Mouse (Mus musculus) CH12.LX (cell line): ENCODE measurements around the gene Ints3. TPM values are rescaled to one million over a fixed set of nuclear protein-coding genes. Genes with fewer than 3 reads are reported as not detected.

ENCODE experiments used
- DNase-seq: peaks from one replicate; pipeline ENCODE4 v3.0.0-alpha.2; 2013; ENCODE audit errors: extremely low read depth
- H3K27ac ChIP-seq: 2 replicates; pipeline ENCODE4 v1.5.1; 2012; ENCODE audit warnings: low read depth, mild to moderate bottlenecking, control low read depth, moderate library complexity; ENCODE audit not compliant: insufficient read depth
- H3K27me3 ChIP-seq: replicated peaks from 2 replicates; pipeline ENCODE3; 2012; ENCODE audit warnings: inconsistent platforms
- H3K36me3 ChIP-seq, 2 experiments: replicated peaks in 1 of 2; 2 replicates each; pipeline versions ENCODE3 to v1.6.1; 2012; ENCODE audit warnings: inconsistent platforms in 1 of 2, low read length in 1 of 2, mild to moderate bottlenecking in 1 of 2, mixed read lengths in 1 of 2, moderate library complexity in 1 of 2; ENCODE audit not compliant: control insufficient read depth in 1 of 2, insufficient read depth in 1 of 2
- H3K4me1 ChIP-seq, 2 experiments: 2 replicates each; pipeline ENCODE4 v1.6.1; 2012; ENCODE audit warnings: inconsistent platforms in 1 of 2, moderate library complexity in 1 of 2; ENCODE audit not compliant: insufficient read depth in 2 of 2, control insufficient read depth in 1 of 2
- H3K4me2 ChIP-seq: 2 replicates; pipeline ENCODE4 v1.6.1; 2012; ENCODE audit warnings: low read depth, mild to moderate bottlenecking, control low read depth; ENCODE audit not compliant: poor library complexity, insufficient read depth, severe bottlenecking
- H3K4me3 ChIP-seq, 3 experiments: fragments of 150-350 bp in 1 of 3; sonication (generic) in 1 of 3; replicated peaks in 1 of 3; 2 replicates each; pipeline versions ENCODE3 to v1.5.1; 2011 to 2012; ENCODE audit warnings: low read depth in 2 of 3, low read length in 2 of 3, mild to moderate bottlenecking in 2 of 3, moderate library complexity in 2 of 3, control low read depth in 1 of 3, improper control_type of control experiment in 1 of 3, inconsistent platforms in 1 of 3, mixed read lengths in 1 of 3; ENCODE audit not compliant: poor library complexity in 1 of 3
- H3K79me2 ChIP-seq: replicated peaks from 2 replicates; pipeline ENCODE4 v1.6.1; 2012; ENCODE audit warnings: mild to moderate bottlenecking, moderate library complexity; ENCODE audit not compliant: control insufficient read depth, poor library complexity, insufficient read depth, severe bottlenecking; ENCODE audit errors: extremely low read depth
- H3K9ac ChIP-seq: 2 replicates; pipeline ENCODE4 v1.6.1; 2012; ENCODE audit warnings: low read depth, mild to moderate bottlenecking, control low read depth, moderate library complexity; ENCODE audit not compliant: insufficient read depth
- H3K9me3 ChIP-seq: replicated peaks from 2 replicates; pipeline ENCODE3; 2012; ENCODE audit warnings: low read length, inconsistent platforms, mixed read lengths
- BHLHE40 ChIP-seq: IDR thresholded peaks from 2 replicates; pipeline ENCODE4 v1.6.1; 2011; ENCODE audit warnings: mild to moderate bottlenecking, low read depth, low read length, improper control_type of control experiment
- CHD2 ChIP-seq: IDR thresholded peaks from 2 replicates; pipeline ENCODE4 v1.6.1; 2011; ENCODE audit warnings: low read length, improper control_type of control experiment
- CTCF ChIP-seq, 2 experiments: IDR thresholded peaks in 1 of 2; conservative IDR thresholded peaks in 1 of 2; 2 replicates each; pipeline ENCODE4 v1.5.1; 2011 to 2012; ENCODE audit warnings: low read depth in 2 of 2, low read length in 2 of 2, improper control_type of control experiment in 1 of 2, inconsistent platforms in 1 of 2, mild to moderate bottlenecking in 1 of 2, moderate library complexity in 1 of 2
- ELF1 ChIP-seq: IDR thresholded peaks from 2 replicates; pipeline ENCODE4 v1.6.1; 2014; ENCODE audit warnings: low read depth, mild to moderate bottlenecking, inconsistent platforms, low read length, improper control_type of control experiment
- EP300 ChIP-seq: IDR thresholded peaks from 2 replicates; pipeline ENCODE4 v1.6.1; 2011; ENCODE audit warnings: low read length, improper control_type of control experiment
- ETS1 ChIP-seq: conservative IDR thresholded peaks from 2 replicates; pipeline ENCODE4 v1.6.1; 2012; ENCODE audit warnings: low read depth, mild to moderate bottlenecking, inconsistent platforms, low read length, improper control_type of control experiment, moderate library complexity
- JUN ChIP-seq: IDR thresholded peaks from 2 replicates; pipeline ENCODE4 v1.6.1; 2011; ENCODE audit warnings: low read depth, mild to moderate bottlenecking, low read length, improper control_type of control experiment, moderate library complexity; ENCODE audit not compliant: insufficient read depth
- JUND ChIP-seq: conservative IDR thresholded peaks from 2 replicates; pipeline ENCODE4 v1.6.1; 2011; ENCODE audit warnings: low read depth, low read length, improper control_type of control experiment
- MAFK ChIP-seq: IDR thresholded peaks from 2 replicates; pipeline ENCODE4 v1.6.1; 2011; ENCODE audit warnings: low read length, improper control_type of control experiment; ENCODE audit not compliant: insufficient replicate concordance
- MAX ChIP-seq: IDR thresholded peaks from 2 replicates; pipeline ENCODE4 v1.6.1; 2011; ENCODE audit warnings: low read length, improper control_type of control experiment
- MEF2A ChIP-seq: IDR thresholded peaks from 2 replicates; pipeline ENCODE4 v1.6.1; 2014; ENCODE audit warnings: low read depth, mild to moderate bottlenecking, inconsistent platforms, low read length, improper control_type of control experiment, borderline replicate concordance
- MXI1 ChIP-seq: IDR thresholded peaks from 2 replicates; pipeline ENCODE4 v1.6.1; 2011; ENCODE audit warnings: mild to moderate bottlenecking, low read depth, low read length, improper control_type of control experiment
- MYC ChIP-seq: IDR thresholded peaks from 2 replicates; pipeline ENCODE4 v1.6.1; 2011; ENCODE audit warnings: low read depth, mild to moderate bottlenecking, improper control_type of control experiment, low read length
- PAX5 ChIP-seq: IDR thresholded peaks from 2 replicates; pipeline ENCODE4 v1.6.1; 2012; ENCODE audit warnings: low read length, inconsistent platforms, mixed read lengths
- POLR2A ChIP-seq: IDR thresholded peaks from 2 replicates; pipeline ENCODE4 v1.6.1; 2011; ENCODE audit warnings: low read depth, mild to moderate bottlenecking, improper control_type of control experiment, low read length
- POLR2AphosphoS2 ChIP-seq: IDR thresholded peaks from 2 replicates; pipeline ENCODE4 v1.6.1; 2011; ENCODE audit warnings: low read depth, low read length, improper control_type of control experiment
- RCOR1 ChIP-seq: conservative IDR thresholded peaks from 2 replicates; pipeline ENCODE4 v1.6.1; 2012; ENCODE audit warnings: low read depth, mild to moderate bottlenecking, inconsistent platforms, low read length, improper control_type of control experiment
- SIN3A ChIP-seq: IDR thresholded peaks from 2 replicates; pipeline ENCODE4 v1.6.1; 2012; ENCODE audit warnings: low read length, improper control_type of control experiment, inconsistent platforms
- SMC3 ChIP-seq: IDR thresholded peaks from 2 replicates; pipeline ENCODE4 v1.6.1; 2011; ENCODE audit warnings: low read depth, low read length, improper control_type of control experiment
- TCF12 ChIP-seq: IDR thresholded peaks from 2 replicates; pipeline ENCODE4 v1.6.1; 2014; ENCODE audit warnings: low read depth, mild to moderate bottlenecking, inconsistent platforms, low read length, improper control_type of control experiment
- USF1 ChIP-seq: IDR thresholded peaks from 2 replicates; pipeline ENCODE4 v1.6.1; 2014; ENCODE audit warnings: low read depth, mild to moderate bottlenecking, inconsistent platforms, low read length, improper control_type of control experiment
- USF2 ChIP-seq: conservative IDR thresholded peaks from 2 replicates; pipeline ENCODE4 v1.6.1; 2011; ENCODE audit warnings: low read depth, low read length, improper control_type of control experiment
- ZC3H11A ChIP-seq: IDR thresholded peaks from 2 replicates; pipeline ENCODE4 v1.6.1; 2012; ENCODE audit warnings: low read depth, mild to moderate bottlenecking, inconsistent platforms, low read length, improper control_type of control experiment
- ZNF384 ChIP-seq: IDR thresholded peaks from 2 replicates; pipeline ENCODE4 v1.6.1; 2012; ENCODE audit warnings: low read depth, low read length, improper control_type of control experiment, inconsistent platforms
- dilution Hi-C: fragments of 300-500 bp; cut with MboI; formaldehyde crosslinking; loops from 2 replicates; pipeline ENCODE4 v1.14.3; 2020; ENCODE audit warnings: low sequenced_read_pairs; ENCODE audit not compliant: extremely low pct_unique_long_range_greater_than_20kb, extremely low pct_ligation_motif_present
- in situ Hi-C: fragments of 300-500 bp; cut with MboI; formaldehyde crosslinking; loops from 3 replicates; pipeline ENCODE4 v1.14.3; 2019; ENCODE audit warnings: low sequenced_read_pairs, low pct_ligation_motif_present, low pct_unique_long_range_greater_than_20kb, mixed read lengths
- polyA plus RNA-seq: library from polyadenylated mRNA; unstranded; fragments of >175 nt; gene quantifications from 2 replicates; pipeline ENCODE4 v1.2.1, GENCODE M21; 2012; ENCODE audit warnings: low read depth; ENCODE audit not compliant: insufficient read length
- total RNA-seq, 2 experiments: library from RNA; depleted of rRNA; stranded (reverse); fragments of 300-350 nt in 1 of 2; fragments of >200 nt in 1 of 2; gene quantifications; 2 replicates each; pipeline ENCODE4 v1.2.3; 2012 to 2014

The Ints3 gene
- total and polyA plus RNA-seq, 3 experiments = 20.5 to 45.9 (median 30.7) TPM

DNA sequence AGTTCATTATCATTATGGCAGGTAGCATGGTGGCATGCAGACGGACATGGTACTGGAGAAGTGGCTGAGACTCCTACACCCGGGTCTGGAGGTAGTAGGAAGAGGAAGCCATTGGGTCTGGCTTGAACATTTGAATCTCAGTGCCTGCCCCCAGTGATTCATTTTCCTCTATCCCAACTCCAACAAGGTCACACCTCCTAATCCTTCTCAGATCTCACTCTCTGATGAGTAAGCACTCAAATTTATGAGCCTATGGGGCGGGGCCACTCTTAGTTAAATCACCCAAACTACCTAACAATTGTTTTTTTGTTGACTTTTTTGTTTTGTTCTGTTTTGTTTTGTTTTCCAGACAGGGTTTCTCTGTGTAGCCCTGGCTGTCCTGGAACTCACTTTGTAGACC lies 10.6 kb upstream of the Ints3 start:
- H3K27me3 ChIP-seq = no peaks in the 10 kb centered on the region
- H3K27ac ChIP-seq = no peak overlapping the region
- no peaks in the 10 kb centered on the region for H3K79me2 ChIP-seq
- H3K4me2 ChIP-seq = no peak overlapping the region
- TF ChIP-seq MAX (no peak), SIN3A (no peak), ZNF384 (no peak), POLR2AphosphoS2 (no peak), TCF12 (no peak), MYC (no peak), RCOR1 (no peak), MAFK (no peak), PAX5 (no peak), MEF2A (no peak), JUND (no peak), CHD2 (no peak), ELF1 (no peak), ETS1 (no peak), SMC3 (no peak), USF1 (no peak), POLR2A (no peak), ZC3H11A (no peak), JUN (no peak), MXI1 (no peak)
- no peak overlapping the region for H3K4me3 ChIP-seq
- in situ Hi-C loops = no loop called here
- dilution Hi-C loops = no loop called here
- DNase-seq = no peak
- no peaks in the 10 kb centered on the region for H3K9me3 ChIP-seq
- peaks cover 3 to 4% of the 10 kb centered on the region in 2 experiments; a peak in 2 of 4 replicates for H3K4me1 ChIP-seq
- H3K9ac ChIP-seq = no peak overlapping the region
- no peaks in the 10 kb centered on the region for H3K36me3 ChIP-seq

DNA sequence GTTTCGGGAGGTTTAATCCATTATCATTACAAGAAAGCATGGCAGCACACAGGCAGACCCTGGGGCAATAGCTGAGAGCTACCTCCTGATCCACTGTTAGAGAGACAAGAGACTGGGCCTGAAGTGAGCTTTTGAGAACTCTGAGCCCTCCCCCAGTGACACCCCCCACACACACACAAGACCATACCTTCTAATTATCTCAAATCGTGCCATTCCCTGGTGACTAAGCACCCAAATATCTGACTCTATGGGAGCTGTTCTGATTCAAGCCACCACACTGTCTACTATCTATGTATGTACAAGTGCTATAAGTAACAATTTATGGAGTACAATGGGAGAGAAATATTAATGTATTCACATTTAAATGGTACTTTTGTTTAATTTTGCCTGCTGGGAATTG lies 7.3 kb upstream of the Ints3 start:
- H3K4me1 ChIP-seq = no peaks in the 10 kb centered on the region
- H3K36me3 ChIP-seq = no peaks in the 10 kb centered on the region
- no peaks in the 10 kb centered on the region for H3K9me3 ChIP-seq
- no peak overlapping the region for H3K4me2 ChIP-seq
- H3K79me2 ChIP-seq = no peaks in the 10 kb centered on the region
- H3K27me3 ChIP-seq = no peaks in the 10 kb centered on the region
- no peak overlapping the region for H3K4me3 ChIP-seq
- in situ Hi-C loops = no loop called here
- dilution Hi-C loops = no loop called here
- no peak for DNase-seq
- H3K9ac ChIP-seq = no peak overlapping the region
- TF ChIP-seq EP300 (no peak), MYC (no peak), CTCF (conservative IDR thresholded peaks at IDR 0.05 in 1 of 2, IDR thresholded peaks at IDR 0.05 in 1 of 2; ENCODE audit: low read depth in 2 of 2, low read length in 2 of 2) (no peak), USF2 (no peak), BHLHE40 (no peak), ZNF384 (no peak), USF1 (no peak)
- TF ChIP-seq, all 38 proteins: peak for 0
- H3K27ac ChIP-seq = no peak overlapping the region
